Mouse (Mus musculus) cerebellum, adult 11-12 months (tissue): ENCODE data around the gene Thbs3.
"Not testable (repeated sequence)": the region's sequence is repeated elsewhere in the genome, so short reads cannot be mapped to it uniquely, and the experiment has no call there.

Experiments used
- DNase-seq: peaks from one replicate; pipeline ENCODE4 v3.0.0; 2022

Gene Thbs3

DNA sequence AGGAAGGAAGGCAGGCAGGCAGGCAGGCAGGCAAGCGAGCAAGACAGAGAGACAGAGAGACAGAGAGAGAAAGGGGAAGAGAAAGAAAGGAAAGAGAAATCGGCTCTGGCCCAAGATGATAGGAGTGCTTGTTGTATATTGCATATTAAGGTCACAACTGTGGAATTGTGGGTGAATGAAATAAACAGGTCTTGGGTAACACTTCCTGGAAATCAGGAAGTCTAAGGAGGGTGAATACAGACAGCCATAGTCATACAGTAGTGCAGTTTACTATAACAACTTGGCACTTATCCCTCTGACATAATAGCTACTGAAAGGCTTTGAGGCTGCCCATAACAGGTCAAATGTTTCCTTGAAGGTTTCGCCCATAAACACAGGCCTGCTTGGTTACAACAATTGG lies 15.1 kb upstream of the Thbs3 start:
- DNase-seq = no peak

DNA sequence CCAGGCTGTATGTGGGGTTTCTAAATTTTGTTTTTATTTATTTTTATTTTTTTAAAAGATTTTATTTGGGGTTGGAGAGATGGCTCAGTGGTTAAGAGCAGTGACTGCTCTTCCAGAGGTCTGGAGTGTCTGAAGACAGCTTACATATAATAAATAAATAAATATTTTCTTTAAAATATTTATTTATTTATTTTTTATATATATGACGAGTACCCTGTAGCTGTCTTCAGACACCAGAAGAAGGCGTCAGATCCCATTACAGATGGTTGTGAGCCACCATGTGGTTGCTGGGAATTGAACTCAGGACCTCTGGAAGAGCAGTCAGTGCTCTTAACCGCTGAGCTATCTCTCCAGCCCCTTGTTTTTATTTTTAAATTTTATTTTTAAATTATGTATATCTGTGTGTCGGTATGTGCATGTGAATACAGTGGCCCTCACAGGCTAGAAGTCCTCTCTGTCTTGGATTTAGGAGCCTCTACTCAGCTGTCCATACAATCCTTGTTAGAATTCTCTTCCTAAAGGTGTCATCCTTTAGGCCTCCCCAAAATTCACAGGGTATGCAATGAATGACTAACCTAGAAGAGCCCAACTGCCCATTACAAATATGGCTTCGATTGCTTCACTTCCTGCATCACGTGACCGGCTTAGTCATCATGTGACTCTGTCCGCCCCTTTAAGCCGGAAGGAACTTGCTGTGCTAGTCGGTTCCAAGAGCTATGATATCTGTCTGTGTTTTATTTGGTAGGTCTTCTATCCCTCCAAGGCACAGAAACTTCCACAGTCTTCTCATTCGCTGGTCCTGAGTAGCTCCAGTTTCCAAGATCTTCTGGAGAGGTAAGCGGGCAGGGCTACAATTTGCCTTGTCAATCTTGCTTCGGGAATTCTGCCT lies 12.5 kb upstream of the Thbs3 start, which contains the start of gene Gba:
Gene Gba, plus strand, starts transcription at position 676 of the 889 bp plus-strand sequence.
- peak; percentile 83 for DNase-seq

- no peak for DNase-seq
Observed at GRCm38 (mm10) chr3:89203142-89203514, 11.9 kb upstream of the Thbs3 start.

DNA sequence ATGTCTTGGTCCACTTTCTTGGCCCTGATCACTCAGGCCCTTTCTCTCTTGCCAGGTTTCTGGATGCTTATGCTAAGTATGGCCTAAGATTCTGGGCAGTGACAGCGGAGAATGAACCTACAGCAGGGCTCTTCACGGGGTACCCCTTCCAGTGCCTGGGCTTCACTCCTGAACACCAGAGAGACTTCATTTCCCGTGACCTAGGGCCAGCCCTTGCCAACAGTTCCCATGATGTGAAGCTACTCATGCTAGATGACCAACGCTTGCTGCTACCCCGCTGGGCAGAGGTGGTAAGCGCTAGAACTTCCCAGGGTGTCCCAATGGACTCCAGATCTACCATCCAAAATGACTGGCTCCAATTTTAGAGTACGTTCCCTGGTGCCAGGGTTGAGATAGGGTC lies 8.9 kb upstream of the Thbs3 start:
- DNase-seq = no peak

GRCm38 (mm10) chr3:89206695-89207094 lies 8.3 kb upstream of the Thbs3 start:
- no peak for DNase-seq

DNA sequence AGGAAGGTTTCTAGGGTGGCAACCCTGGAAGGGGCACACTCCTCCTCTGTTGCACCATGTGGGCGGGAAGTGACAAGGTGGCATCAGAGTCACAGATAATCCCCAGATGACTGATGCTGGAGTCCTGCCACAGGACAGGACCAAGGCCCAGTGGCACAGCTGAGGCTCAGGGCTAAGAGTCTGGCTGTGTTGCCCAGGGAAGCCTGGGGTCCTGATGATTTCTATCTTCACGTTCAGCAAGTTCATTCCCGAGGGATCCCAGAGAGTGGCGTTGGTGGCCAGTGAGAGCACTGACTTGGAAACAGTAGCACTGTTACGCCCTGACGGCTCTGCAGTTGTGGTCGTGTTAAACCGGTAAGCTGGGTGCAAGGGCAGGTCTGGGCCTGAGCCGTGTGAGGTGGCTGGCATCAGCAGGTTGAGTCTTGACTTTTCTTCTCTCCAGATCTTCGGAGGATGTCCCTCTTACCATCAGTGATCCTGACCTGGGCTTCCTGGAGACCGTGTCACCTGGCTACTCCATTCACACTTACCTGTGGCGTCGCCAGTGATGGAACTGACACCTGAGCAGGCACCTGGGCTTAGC lies 6.8 kb upstream of the Thbs3 start:
- no peak for DNase-seq

DNA sequence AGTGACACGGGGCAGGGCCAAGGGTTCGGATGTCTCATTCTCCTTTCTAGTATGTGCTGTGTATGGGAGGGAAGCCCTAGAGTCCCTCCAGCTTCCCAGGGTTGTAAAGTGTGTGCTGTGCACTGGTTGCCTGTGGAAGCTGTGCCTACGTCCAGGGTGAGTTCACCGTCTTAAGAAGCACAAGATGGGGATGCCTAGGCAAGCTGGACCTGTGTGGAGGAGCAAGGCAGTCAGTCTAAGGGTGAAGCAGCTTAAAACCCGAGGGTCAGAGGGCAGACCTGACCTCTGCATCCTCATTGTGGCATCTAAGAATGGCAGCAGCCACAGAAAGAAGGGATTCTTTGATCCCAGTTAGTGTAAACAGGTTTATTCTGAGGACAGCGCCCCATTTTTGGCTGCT lies 6.2 kb upstream of the Thbs3 start:
- DNase-seq = no peak

DNA sequence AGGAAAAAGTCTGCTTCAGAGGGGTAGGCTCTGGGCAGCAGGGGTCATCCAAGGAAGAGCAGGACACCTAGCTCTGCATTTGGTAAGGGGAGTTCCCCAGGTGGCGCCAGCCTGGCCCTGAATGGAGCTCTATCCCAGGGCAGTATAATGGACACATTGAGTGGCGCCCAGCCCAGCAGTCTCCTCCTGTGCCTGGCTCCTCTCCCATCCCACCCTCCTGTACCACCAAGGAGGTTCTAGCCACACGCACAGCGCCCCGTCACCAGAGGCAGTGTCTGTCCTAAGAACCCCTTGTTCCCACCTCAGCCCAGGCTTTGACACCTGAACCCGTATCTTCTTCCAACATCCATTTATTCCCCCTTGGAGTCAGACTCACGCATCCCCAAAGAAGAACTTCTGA lies 5.2 kb upstream of the Thbs3 start:
- DNase-seq = no peak

DNA sequence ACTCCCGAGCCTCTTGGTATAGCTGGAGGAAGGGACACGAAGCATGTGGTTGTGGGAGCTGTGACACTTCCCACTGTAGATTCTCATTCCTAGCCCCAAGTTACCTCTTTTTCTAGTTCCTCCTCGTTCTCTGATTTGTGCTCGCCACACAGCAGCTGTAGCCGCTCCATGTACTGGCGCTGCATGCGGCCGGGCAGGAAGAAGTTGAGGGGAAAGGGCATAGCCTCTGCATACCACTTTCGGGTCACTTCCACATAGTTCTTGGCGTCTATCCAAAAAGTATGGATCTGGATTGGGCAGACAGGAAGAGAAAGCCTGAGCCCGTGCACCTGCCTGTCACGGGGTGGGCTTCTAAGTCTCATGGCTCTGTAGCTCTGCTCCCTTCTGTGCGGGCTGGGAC lies 4.8 kb upstream of the Thbs3 start:
- no peak for DNase-seq

DNA sequence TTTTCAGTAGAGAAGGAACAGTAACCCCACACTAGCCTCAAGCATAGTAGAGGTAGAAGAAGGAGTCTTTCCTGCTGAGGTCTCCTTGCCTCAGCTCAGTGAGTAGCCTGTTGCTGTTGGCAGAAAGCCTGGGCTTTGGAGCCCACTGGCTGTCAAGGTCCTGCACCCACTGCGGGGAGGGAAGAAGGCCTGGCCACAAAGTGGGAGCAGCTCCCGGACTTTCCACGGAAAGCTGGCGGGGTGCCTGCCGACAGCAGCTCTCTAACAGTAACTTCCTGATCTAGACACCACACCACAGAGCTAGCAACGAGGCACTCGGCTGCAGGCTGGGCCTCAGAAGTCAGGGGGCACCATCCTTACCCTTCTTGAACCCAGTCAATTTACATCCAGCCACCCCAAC lies 4.2 kb upstream of the Thbs3 start:
- no peak for DNase-seq

- DNase-seq = peak; percentile 86
Observed at GRCm38 (mm10) chr3:89213803-89214530, 1.0 kb upstream of the Thbs3 start.

DNA sequence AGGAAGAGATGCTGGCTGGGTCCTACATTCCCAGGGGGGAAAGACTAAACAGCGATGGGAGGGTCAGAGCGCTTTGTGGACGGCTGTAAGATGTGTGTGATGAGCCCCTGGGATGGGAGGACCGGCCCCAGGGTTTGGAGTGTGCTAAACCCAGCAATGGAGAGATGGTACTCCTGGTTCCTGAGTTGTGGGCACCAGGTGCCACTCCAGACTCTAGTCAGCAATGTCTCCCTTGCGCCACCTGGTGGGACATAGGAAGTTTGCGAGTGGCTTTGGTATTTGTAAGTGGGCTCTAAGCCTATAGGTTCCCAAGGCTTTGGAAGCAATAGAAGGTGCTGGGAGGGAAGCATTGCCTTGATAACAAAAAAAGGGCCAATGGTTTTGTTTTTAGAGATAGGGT lies 873 bp downstream of the Thbs3 start:
- peak; percentile 80 for DNase-seq

- DNase-seq = not testable (repeated sequence)
Observed at GRCm38 (mm10) chr3:89216407-89216806, 1.4 kb downstream of the Thbs3 start.

- DNase-seq = no peak
Observed at GRCm38 (mm10) chr3:89218271-89218670, 3.3 kb downstream of the Thbs3 start.

DNA sequence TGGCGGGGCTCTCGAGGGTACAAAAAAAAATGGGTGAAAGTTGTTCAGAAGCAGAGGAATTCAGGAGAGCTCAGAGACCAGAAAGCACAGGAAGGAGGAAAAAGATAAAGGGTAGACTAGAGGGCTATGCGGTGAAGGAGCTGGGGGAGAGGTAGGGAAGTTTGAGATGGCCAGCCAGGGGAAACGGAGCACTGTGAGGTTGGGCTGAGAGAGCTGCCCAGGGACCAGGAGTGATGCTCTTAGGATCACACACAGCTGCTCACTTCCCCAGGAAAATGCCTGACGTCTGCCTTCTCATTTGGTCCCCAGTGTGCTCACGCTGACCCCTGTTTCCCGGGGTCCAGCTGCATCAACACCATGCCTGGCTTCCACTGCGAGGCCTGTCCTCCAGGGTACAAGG lies 4.6 kb downstream of the Thbs3 start:
- no peak for DNase-seq

DNA sequence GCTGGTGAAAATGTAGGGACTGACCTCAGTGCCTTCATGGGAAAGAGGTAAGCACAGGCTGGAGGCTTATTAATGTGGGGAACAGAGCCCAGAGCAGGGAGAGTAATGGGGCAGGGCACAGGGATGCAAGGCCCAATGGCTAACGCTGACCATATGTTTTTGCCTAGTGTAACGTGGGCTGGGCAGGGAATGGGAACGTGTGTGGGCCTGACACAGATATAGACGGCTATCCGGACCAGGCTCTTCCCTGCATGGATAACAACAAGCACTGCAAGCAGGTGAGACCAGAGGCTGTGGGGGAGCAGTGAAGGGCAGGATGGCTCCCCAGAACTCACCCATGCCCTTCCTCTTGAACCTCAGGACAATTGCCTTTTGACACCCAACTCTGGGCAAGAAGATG lies 6.2 kb downstream of the Thbs3 start:
- DNase-seq = no peak

DNA sequence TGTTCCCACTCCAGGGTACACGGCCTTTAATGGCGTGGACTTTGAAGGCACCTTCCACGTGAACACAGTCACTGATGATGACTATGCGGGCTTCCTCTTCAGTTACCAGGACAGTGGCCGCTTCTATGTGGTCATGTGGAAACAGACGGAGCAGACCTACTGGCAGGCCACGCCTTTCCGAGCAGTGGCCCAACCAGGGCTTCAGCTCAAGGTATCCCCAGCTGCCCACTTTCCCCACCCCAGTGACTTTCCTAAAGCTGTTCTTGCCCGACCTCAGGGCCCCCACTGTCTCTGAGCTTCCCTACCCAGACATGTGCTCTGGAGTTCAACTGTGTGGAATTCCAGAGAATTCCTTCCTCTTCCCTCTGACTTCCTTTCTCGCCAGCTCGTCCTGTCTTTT lies 9.8 kb downstream of the Thbs3 start:
- no peak for DNase-seq

DNA sequence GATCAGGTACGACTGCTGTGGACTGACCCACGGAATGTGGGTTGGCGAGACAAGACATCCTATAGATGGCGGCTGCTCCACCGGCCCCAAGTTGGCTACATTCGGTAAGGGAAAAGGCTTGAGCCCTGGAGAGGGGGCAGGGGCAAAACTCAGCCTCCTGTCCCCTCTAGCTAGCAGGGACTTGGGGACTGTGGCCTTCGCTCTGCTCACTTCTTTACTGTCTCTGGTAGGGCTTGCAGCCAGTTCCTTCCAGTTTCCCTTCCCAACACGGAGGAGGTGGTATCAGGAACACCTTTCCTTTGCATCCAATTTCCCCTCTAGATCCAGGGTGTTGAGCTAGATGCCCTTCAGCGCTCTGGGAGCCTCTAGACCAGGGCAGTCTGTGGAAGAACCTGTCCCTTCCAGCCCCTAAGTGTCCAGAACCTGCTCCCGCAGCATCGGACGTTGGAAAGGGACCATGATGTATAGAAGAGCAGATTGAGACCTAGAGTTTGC lies 10.4 kb downstream of the Thbs3 start:
- no peak for DNase-seq

- no peak for DNase-seq
Observed at GRCm38 (mm10) chr3:89225918-89226317, 10.9 kb downstream of the Thbs3 start.

- no peak for DNase-seq
Observed at GRCm38 (mm10) chr3:89226361-89226760, 11.4 kb downstream of the Thbs3 start.

DNA sequence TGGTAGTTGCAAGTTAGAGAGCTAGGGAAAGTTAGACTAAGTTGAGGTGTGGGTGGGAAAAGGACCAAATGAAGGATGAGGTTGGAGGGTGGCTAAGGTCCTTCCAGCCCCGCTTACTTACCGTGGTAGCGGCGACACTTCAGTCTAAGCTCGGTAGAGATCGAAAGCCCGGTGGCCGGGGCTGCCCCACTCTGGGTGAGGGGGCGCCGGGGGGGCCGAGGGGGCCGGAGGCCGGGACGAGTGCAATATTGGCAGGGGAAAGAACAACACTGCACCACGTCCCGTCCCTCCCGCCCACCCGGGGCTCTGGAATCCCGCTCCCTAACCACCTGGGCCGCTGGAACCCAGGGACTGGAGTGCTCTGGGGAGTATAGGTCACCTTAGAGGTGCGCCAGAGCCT lies 11.9 kb downstream of the Thbs3 start, which contains the start of gene Mtx1:
Gene Mtx1, minus strand, starts transcription at position 189 of the 400 bp plus-strand sequence.
- no peak for DNase-seq

GRCm38 (mm10) chr3:89227307-89228179 lies 12.6 kb downstream of the Thbs3 start:
- DNase-seq = no peak

- peak; percentile 77 for DNase-seq
Observed at GRCm38 (mm10) chr3:89228180-89228549, 13.2 kb downstream of the Thbs3 start.
